In genomic region chr1:159854261-159854660, GRCm38 (mm10) we compare ENCODE assay signal across 24 mouse cellular contexts.
DNase-seq lines count a peak whose midpoint lies in the region; ATAC-seq lines count a peak whose summit lies in the region.
"Had no signal": no experiment of that assay in that cellular context is flagged by ENCODE, and none has a peak within 500 bp of the region (broad histone marks: within the 10 kb centered on the region; RNA-seq: fewer than 3 reads in every experiment).

No protein-coding gene starts in this region.

- no peak overlapping the region for H3K4me2 ChIP-seq in lung, embryonic 16.5 days (ENCODE audit: low read depth, low read length)
- H3K4me2 ChIP-seq in kidney, embryonic 15.5 days, result no peak overlapping the region
- H3K4me2 ChIP-seq: embryonic facial prominence, embryonic 15.5 days; heart, embryonic 11.5 days; heart, embryonic 15.5 days; hindbrain, embryonic 13.5 days had no signal

- H3K4me3 ChIP-seq in lung, embryonic 16.5 days (ENCODE audit: low read length), result no peak overlapping the region
- no peak overlapping the region for H3K4me3 ChIP-seq in kidney, embryonic 15.5 days (replicated peaks)
- H3K4me3 ChIP-seq: embryonic facial prominence, embryonic 15.5 days; erythroblast, embryonic 14.5 days; forebrain, embryonic 10.5 days; heart, adult 2 months; heart, embryonic 15.5 days; hindbrain, embryonic 13.5 days had no signal

- peak; percentile 12 for DNase-seq in cerebellum, adult 9-10 months
- DNase-seq in cerebellum, postnatal 10 days, result no peak
- DNase-seq in lung, postnatal 10 days, result no peak
- DNase-seq in right cerebral cortex, adult 18-20 months, result peak; percentile 31
- DNase-seq in right cerebral cortex, postnatal 25 days, result no peak
- DNase-seq: adrenal gland, postnatal 10 days; B cell, adult 2 months; cerebellum, adult 18-20 months; cerebellum, postnatal 14 days; embryo, embryonic 11 days; gastrocnemius, postnatal 10 days; heart, adult 2 months; heart, postnatal 14 days had no signal

- no peaks in the 10 kb centered on the region for H3K9me3 ChIP-seq in lung, embryonic 16.5 days (ENCODE audit: control insufficient read depth, low read length)
- H3K9me3 ChIP-seq in kidney, embryonic 15.5 days (replicated peaks), result no peaks in the 10 kb centered on the region
- H3K9me3 ChIP-seq: embryonic facial prominence, embryonic 15.5 days; forebrain, embryonic 10.5 days; G1E; heart, embryonic 15.5 days; hindbrain, embryonic 13.5 days had no signal

- no peaks in the 10 kb centered on the region for H3K4me1 ChIP-seq in lung, embryonic 16.5 days (replicated peaks; ENCODE audit: control insufficient read depth, insufficient read depth, low read length)
- H3K4me1 ChIP-seq in kidney, embryonic 15.5 days, result no peaks in the 10 kb centered on the region
- H3K4me1 ChIP-seq: embryonic facial prominence, embryonic 15.5 days; forebrain, embryonic 10.5 days; heart, embryonic 15.5 days; hindbrain, embryonic 13.5 days had no signal

- no peak overlapping the region for H3K9ac ChIP-seq in lung, embryonic 16.5 days (ENCODE audit: low read length)
- no peak overlapping the region for H3K9ac ChIP-seq in kidney, embryonic 15.5 days
- H3K9ac ChIP-seq: embryonic facial prominence, embryonic 15.5 days; heart, embryonic 15.5 days; hindbrain, embryonic 13.5 days had no signal

- H3K27ac ChIP-seq in lung, embryonic 16.5 days (ENCODE audit: low read length), result no peak overlapping the region
- H3K27ac ChIP-seq in kidney, embryonic 15.5 days, result no peak overlapping the region
- H3K27ac ChIP-seq: embryonic facial prominence, embryonic 15.5 days; forebrain, embryonic 10.5 days; heart, adult 2 months; heart, embryonic 15.5 days; hindbrain, embryonic 13.5 days had no signal

- no peaks in the 10 kb centered on the region for H3K36me3 ChIP-seq in lung, embryonic 16.5 days (ENCODE audit: control insufficient read depth, insufficient read depth, low read length)
- H3K36me3 ChIP-seq in kidney, embryonic 15.5 days, result no peaks in the 10 kb centered on the region
- H3K36me3 ChIP-seq: embryonic facial prominence, embryonic 15.5 days; forebrain, embryonic 10.5 days; G1E; heart, embryonic 15.5 days; hindbrain, embryonic 13.5 days had no signal

- peak; percentile 81 for ATAC-seq in lung, embryonic 16.5 days (ENCODE audit: low read depth)
- no peak for ATAC-seq in kidney, embryonic 15.5 days (replicated peaks; ENCODE audit: low FRiP score)
- ATAC-seq: CD4-positive, CD25-positive, alpha-beta regulatory T cell, adult 4 months; forebrain, embryonic 14.5 days had no signal

- no peaks in the 10 kb centered on the region for H3K27me3 ChIP-seq in lung, embryonic 16.5 days (ENCODE audit: control insufficient read depth, insufficient read depth, low read depth, low read length)
- no peaks in the 10 kb centered on the region for H3K27me3 ChIP-seq in kidney, embryonic 15.5 days
- H3K27me3 ChIP-seq: embryonic facial prominence, embryonic 15.5 days; heart, embryonic 15.5 days had no signal

- WGBS in lung, embryonic 16.5 days, result 46% methylated on average over 1 of the region's 1 CpGs
- WGBS in kidney, embryonic 15.5 days, result 91% methylated on average over 1 of the region's 1 CpGs

Comparison
In these comparisons a context has a peak if more than half of its experiments do, and no peak if none do; other contexts are left out.
1. DNase-seq: peak in cerebellum, adult 9-10 months (single experiment) and right cerebral cortex, adult 18-20 months (single experiment); none in cerebellum, postnatal 10 days (0 of 2), lung, postnatal 10 days (single experiment) and right cerebral cortex, postnatal 25 days (single experiment).